Mouse (Mus musculus) liver, postnatal 0 days (tissue): ENCODE results near the gene Gm11562. TPM values are rescaled to one million over a fixed set of nuclear protein-coding genes. Genes with fewer than 3 reads are reported as not detected.
"Not testable (repeated sequence)": the region's sequence is repeated elsewhere in the genome, so short reads cannot be mapped to it uniquely, and the experiment has no call there.

Experiments
- ATAC-seq: fragments of 200-750 bp; cut with Nextera tagmentation; 2 replicates; pipeline ENCODE4 v1.8.0; 2017; ENCODE audit warnings: mild to moderate bottlenecking, moderate library complexity
- DNase-seq: peaks from one replicate; pipeline ENCODE4 v3.0.0-alpha.2; 2016
- H3K27ac ChIP-seq: fragments of 300-500 bp; sonication (generic); 2 replicates; pipeline ENCODE4 v1.5.1; 2014; ENCODE audit warnings: antibody characterized with exemption, moderate library complexity, mild to moderate bottlenecking, low read depth
- H3K27me3 ChIP-seq: fragments of 300-500 bp; sonication (generic); 2 replicates; pipeline ENCODE4 v1.6.1; 2014; ENCODE audit warnings: low read length, control low read depth, mixed read lengths; ENCODE audit not compliant: insufficient read depth
- H3K36me3 ChIP-seq: fragments of 300-500 bp; sonication (generic); replicated peaks from 2 replicates; pipeline ENCODE4 v1.6.1; 2014; ENCODE audit warnings: mild to moderate bottlenecking, control low read depth, low read length, moderate library complexity, mixed read lengths; ENCODE audit not compliant: insufficient read depth
- H3K4me1 ChIP-seq: fragments of 300-500 bp; sonication (generic); 2 replicates; pipeline ENCODE4 v1.6.1; 2014; ENCODE audit warnings: antibody characterized with exemption, mild to moderate bottlenecking, control low read depth; ENCODE audit not compliant: insufficient read depth
- H3K4me2 ChIP-seq: fragments of 300-500 bp; sonication (generic); 2 replicates; pipeline ENCODE4 v1.6.1; 2014; ENCODE audit warnings: low read depth, mild to moderate bottlenecking, low read length, moderate library complexity, mixed read lengths
- H3K4me3 ChIP-seq: fragments of 300-500 bp; sonication (generic); 2 replicates; pipeline ENCODE4 v1.5.1; 2014; ENCODE audit warnings: low read depth, low read length
- H3K9ac ChIP-seq: fragments of 300-500 bp; sonication (generic); replicated peaks from 2 replicates; pipeline ENCODE4 v1.6.1; 2014; ENCODE audit warnings: mild to moderate bottlenecking, moderate library complexity
- H3K9me3 ChIP-seq: fragments of 300-500 bp; sonication (generic); 2 replicates; pipeline ENCODE4 v1.6.1; 2016; ENCODE audit warnings: mild to moderate bottlenecking, control low read depth, low read length, mixed read lengths
- CTCF ChIP-seq: sonication (generic); IDR thresholded peaks from 2 replicates; pipeline ENCODE4 v1.5.1; 2016; ENCODE audit warnings: antibody characterized with exemption, low read depth
- EP300 ChIP-seq: IDR thresholded peaks from 2 replicates; pipeline ENCODE4 v1.6.1; 2016; ENCODE audit warnings: antibody characterized with exemption, low read depth, mild to moderate bottlenecking
- WGBS: fragments of 180-500 bp; shearing (Covaris S2); extraction: QIAGEN DNeasy Blood & Tissue Kit; methylation state at CpG from one replicate; pipeline ENCODE4 v1.1.7; 2014; ENCODE audit not compliant: insufficient replicate concordance; 5-methylcytosine and 5-hydroxymethylcytosine counted together
- polyA plus RNA-seq: library from polyadenylated mRNA; unstranded; fragments of >200 nt; fragmentation: Nextera tagmentation; extraction: Ambion mirVana; gene quantifications from 2 replicates; pipeline ENCODE4 v1.2.1, GENCODE M21; 2015

The Gm11562 gene
- polyA plus RNA-seq, 1 experiment from 2014 or later = not detected

DNA sequence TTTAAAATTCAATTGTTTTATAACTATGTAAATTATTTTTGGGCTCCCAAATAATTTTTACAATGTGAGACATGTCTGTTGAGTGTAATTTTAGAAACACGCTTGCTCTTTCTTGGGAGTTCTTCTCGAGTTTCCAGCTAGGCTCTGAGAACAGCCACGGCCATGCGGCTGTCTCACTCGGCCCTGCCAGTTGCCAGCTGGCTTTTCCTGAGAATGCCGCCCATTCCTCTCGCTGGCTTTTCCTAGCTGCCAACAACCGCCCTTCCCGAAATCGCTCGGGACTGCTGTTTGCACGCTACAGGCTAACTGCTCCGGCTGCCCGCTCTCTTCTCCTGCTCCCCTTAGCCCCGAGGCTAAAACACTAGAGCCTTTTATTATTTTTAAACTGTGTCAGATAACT lies 26.2 kb upstream of the Gm11562 start:
- no peak overlapping the region for H3K4me2 ChIP-seq
- H3K36me3 ChIP-seq = no peaks in the 10 kb centered on the region
- H3K9ac ChIP-seq = no peak overlapping the region
- H3K27ac ChIP-seq = no peak overlapping the region
- H3K4me1 ChIP-seq = no peaks in the 10 kb centered on the region
- no peak for DNase-seq
- H3K9me3 ChIP-seq = no peaks in the 10 kb centered on the region
- no peak for ATAC-seq
- no peaks in the 10 kb centered on the region for H3K27me3 ChIP-seq
- TF ChIP-seq EP300 (no peak), CTCF (no peak)
- 85% methylated on average over 15 of the region's 15 CpGs for WGBS
- no peak overlapping the region for H3K4me3 ChIP-seq

DNA sequence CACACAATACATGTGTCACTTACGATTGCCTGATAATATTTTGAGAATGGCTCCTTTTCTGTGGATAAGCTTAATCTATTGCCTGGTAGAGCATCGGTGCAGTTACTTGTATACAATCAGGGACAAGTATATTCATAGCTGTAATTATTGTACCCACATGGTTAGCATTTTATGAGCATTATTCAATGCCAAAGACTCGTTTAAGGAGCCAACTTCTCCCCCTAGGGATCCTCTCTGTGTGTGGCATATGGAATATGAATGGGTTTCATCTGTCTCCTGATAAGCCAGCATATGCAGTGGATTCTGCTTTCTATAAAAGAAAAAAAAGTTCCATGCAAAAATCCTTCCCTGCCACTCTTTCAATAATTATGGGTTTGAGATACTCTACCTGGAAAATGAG lies 24.1 kb upstream of the Gm11562 start:
- H3K27ac ChIP-seq = no peak overlapping the region
- no peak overlapping the region for H3K4me2 ChIP-seq
- H3K4me1 ChIP-seq = no peaks in the 10 kb centered on the region
- no peak overlapping the region for H3K9ac ChIP-seq
- H3K9me3 ChIP-seq = no peaks in the 10 kb centered on the region
- TF ChIP-seq EP300 (no peak), CTCF (no peak)
- no peak for DNase-seq
- H3K4me3 ChIP-seq = no peak overlapping the region
- no peak for ATAC-seq
- no peaks in the 10 kb centered on the region for H3K27me3 ChIP-seq
- WGBS = 71% methylated on average over 3 of the region's 3 CpGs
- no peaks in the 10 kb centered on the region for H3K36me3 ChIP-seq

DNA sequence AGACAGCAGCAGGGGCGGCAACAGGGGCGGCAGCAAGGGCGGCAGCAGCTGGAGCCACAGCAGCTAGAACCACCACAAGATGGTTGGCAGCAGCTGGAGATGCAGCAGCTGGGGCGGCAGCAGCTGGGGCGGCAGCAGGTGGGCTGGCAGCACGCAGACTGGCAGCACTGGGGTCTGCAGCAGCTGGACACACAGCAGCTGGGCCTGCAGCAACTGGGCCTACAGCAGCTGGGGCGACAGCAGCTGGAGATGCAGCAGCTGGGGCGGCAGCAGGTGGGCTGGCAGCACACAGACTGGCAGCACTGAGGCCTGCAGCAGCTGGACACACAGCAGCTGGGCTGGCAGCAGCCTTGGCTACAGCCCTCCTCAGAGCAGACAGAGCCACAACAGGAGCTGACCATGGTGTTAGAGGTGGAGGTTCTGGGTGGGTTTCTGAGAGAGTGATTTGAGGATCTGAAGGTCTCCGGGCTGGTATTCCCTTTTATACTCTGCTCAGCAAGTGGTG lies 23.5 kb upstream of the Gm11562 start, which contains the start of gene Krtap4-7:
Gene Krtap4-7 (minus strand): TSS at position 455 of the 505 bp plus-strand sequence.
- H3K9ac ChIP-seq, DNase-seq, H3K36me3 ChIP-seq, H3K4me3 ChIP-seq, H3K27ac ChIP-seq, H3K27me3 ChIP-seq, H3K9me3 ChIP-seq, H3K4me1 ChIP-seq, ATAC-seq, H3K4me2 ChIP-seq: not testable (repeated sequence)
- 75% methylated on average over 9 of the region's 9 CpGs for WGBS

DNA sequence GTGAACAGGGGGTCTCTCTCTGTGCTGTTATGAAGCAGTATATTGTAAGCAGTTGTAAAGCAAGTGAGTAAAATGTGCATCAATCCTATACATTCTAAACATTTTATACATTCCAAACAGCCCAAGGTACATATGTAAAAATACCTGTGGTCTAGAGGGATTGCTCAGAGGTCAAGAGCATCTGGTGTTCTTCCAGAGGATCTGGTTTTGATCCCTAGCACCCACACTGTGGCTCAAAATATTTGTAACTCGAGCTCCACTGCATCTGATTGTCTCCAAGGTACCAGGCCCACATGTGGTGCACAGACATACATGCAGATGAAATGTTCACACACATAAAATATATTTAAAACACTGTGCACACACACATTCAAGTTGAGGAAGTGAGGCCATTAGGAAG lies 20.7 kb upstream of the Gm11562 start:
- H3K27me3 ChIP-seq = no peaks in the 10 kb centered on the region
- H3K36me3 ChIP-seq = no peaks in the 10 kb centered on the region
- ATAC-seq (no peak), DNase-seq (no peak)
- H3K27ac ChIP-seq = no peak overlapping the region
- no peak overlapping the region for H3K4me3 ChIP-seq
- H3K4me2 ChIP-seq = no peak overlapping the region
- no peak overlapping the region for H3K9ac ChIP-seq
- no peaks in the 10 kb centered on the region for H3K9me3 ChIP-seq
- H3K4me1 ChIP-seq = no peaks in the 10 kb centered on the region
- TF ChIP-seq EP300 = no peak
- TF ChIP-seq CTCF = no peak
- 13% methylated on average over 1 of the region's 1 CpGs for WGBS

DNA sequence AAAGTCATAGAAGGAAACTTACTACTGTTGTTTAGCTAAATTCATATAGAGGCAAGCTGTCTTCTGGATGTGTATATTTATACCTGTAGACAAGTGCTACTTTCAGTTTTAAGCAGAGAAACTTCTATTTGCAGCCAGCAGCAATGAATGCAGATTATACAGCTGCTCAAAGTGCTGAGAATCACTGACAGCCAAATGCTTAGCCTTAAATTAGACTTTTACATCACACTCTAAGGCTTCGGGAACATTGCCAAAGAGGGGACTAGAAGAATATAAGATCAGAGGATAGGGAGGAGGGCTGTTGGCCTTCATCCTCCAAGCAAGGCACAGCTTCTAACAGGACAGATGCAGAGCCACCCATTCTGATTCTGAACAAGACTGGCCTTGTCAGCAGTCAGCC lies 16.9 kb upstream of the Gm11562 start:
- Histone ChIP-seq H3K36me3 (no peaks in the 10 kb centered on the region), H3K4me1 (no peaks in the 10 kb centered on the region), H3K9me3 (no peaks in the 10 kb centered on the region), H3K4me2 (no peak overlapping the region), H3K27ac (no peak overlapping the region), H3K4me3 (no peak overlapping the region), H3K27me3 (no peaks in the 10 kb centered on the region), H3K9ac (no peak overlapping the region)
- DNase-seq (no peak), ATAC-seq (no peak)
- 76% methylated on average over 1 of the region's 1 CpGs for WGBS
- TF ChIP-seq CTCF = no peak
- TF ChIP-seq EP300 = no peak

DNA sequence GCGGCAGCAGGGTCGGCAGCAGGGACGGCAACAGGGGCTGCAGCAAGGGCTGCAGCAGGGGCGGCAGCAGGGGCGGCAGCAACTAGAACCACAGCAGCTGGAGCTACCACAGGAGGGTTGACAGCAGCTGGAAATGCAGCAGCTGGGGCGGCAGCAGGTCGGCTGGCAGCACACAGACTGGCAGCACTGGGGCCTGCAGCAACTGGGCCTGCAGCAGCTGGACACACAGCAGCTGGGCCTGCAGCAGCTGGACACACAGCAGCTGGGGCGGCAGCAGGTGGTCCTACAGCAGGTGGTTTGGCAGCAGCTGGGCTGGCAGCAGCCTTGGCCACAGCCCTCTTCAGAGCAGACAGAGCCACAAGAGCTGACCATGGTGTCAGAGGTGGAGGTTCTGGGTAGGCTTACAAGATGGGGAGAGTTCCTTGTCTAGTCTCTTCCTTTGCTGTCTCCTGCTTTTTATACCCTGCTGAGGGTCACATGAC lies 14.5 kb upstream of the Gm11562 start, which contains the start of gene Krtap4-2:
Gene Krtap4-2 (minus strand): TSS at position 432 of the 482 bp plus-strand sequence.
- TF ChIP-seq CTCF = no peak
- no peak for TF ChIP-seq EP300
- no peak for ATAC-seq
- H3K27ac ChIP-seq = no peak within 1 kb of the TSS
- no peak for DNase-seq
- H3K4me3 ChIP-seq = no peak within 1 kb of the TSS
- no peaks in the 10 kb centered on the region for H3K9me3 ChIP-seq
- H3K9ac ChIP-seq = no peak within 1 kb of the TSS
- H3K27me3 ChIP-seq = no peaks in the 10 kb centered on the region
- 32% methylated on average over 8 of the region's 8 CpGs for WGBS
- no peaks in the 10 kb centered on the region for H3K36me3 ChIP-seq
- H3K4me1 ChIP-seq = no peaks in the 10 kb centered on the region
- no peak within 1 kb of the TSS for H3K4me2 ChIP-seq

DNA sequence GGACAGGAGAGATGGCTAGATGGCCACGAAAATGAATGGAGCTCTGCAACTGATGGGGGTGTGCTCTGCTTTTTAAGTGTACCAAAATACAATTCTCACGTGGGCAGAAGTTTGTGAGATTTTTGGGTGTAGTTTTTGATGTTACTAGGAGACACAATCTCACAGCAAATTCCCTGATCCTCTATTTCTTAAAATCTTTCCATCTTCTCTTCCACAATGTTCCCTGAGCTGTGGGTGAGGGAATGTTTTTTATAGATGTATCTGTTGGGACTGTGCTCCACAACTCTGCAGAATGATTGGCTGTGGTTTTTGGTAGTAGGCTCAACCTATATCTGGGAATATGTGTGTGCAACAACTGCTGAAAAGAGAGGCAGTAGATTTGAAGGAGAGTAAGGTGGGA lies 13.1 kb upstream of the Gm11562 start:
- TF ChIP-seq EP300 (no peak), CTCF (no peak)
- ATAC-seq (no peak), DNase-seq (no peak)
- H3K9ac ChIP-seq = no peak overlapping the region
- H3K4me3 ChIP-seq = no peak overlapping the region
- H3K27ac ChIP-seq = no peak overlapping the region
- H3K36me3 ChIP-seq = no peaks in the 10 kb centered on the region
- 53% methylated on average over 2 of the region's 2 CpGs for WGBS
- no peaks in the 10 kb centered on the region for H3K27me3 ChIP-seq
- no peaks in the 10 kb centered on the region for H3K9me3 ChIP-seq
- H3K4me2 ChIP-seq = no peak overlapping the region
- no peaks in the 10 kb centered on the region for H3K4me1 ChIP-seq
